Mouse (Mus musculus) heart, postnatal 0 days (tissue): ENCODE data around the gene Fam193b.

Source experiments
- CTCF ChIP-seq: IDR thresholded peaks from 2 replicates; pipeline ENCODE4 v1.5.1; 2016; ENCODE audit warnings: antibody characterized with exemption, control low read depth, low read depth
- EP300 ChIP-seq: IDR thresholded peaks from 2 replicates; pipeline ENCODE4 v1.6.1; 2016; ENCODE audit warnings: antibody characterized with exemption, low read depth

- TF ChIP-seq EP300: no peak
- no peak for TF ChIP-seq CTCF
These were observed 74.3 kb downstream of the Fam193b start for GRCm38 (mm10) chr13:55496661-55497060.
